Mouse (Mus musculus): ENCODE results near the gene Lrrc39.

The Lrrc39 gene

DNA sequence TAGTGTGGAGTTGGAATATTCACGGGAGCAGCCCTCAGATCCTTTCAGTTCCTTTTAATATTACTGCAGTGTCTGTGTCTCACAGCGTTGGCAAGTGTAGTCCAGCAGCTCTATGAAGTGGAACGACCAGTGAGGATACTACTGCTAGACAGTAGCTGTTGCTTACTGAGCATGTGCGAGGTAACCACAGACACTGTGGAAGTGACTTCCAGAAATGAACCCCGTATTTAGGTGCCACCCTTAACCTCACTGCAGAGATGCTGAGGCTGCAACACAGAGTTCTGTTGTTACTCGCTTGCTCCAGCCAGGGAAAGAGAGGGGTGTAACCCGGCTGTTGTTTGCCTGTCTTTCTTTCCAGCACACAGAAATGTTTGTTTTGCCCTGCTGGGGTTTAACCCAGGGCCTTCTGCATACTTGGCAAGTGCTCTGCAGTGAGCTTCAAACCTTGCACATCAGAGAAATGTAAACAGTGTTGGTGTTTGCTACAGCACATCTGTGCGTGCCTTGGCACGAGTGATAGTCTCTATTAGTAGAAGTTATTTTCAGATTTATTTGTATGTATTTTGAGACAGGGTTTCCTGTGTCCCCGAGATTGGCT is 51.6 kb downstream of the Lrrc39 start, which contains the start of gene Trmt13:
Gene Trmt13 (minus strand): TSS at position 293 of the 598 bp plus-strand sequence.
- no peak for DNase-seq (ENCODE audit: low spot score in 2 of 2)

DNA sequence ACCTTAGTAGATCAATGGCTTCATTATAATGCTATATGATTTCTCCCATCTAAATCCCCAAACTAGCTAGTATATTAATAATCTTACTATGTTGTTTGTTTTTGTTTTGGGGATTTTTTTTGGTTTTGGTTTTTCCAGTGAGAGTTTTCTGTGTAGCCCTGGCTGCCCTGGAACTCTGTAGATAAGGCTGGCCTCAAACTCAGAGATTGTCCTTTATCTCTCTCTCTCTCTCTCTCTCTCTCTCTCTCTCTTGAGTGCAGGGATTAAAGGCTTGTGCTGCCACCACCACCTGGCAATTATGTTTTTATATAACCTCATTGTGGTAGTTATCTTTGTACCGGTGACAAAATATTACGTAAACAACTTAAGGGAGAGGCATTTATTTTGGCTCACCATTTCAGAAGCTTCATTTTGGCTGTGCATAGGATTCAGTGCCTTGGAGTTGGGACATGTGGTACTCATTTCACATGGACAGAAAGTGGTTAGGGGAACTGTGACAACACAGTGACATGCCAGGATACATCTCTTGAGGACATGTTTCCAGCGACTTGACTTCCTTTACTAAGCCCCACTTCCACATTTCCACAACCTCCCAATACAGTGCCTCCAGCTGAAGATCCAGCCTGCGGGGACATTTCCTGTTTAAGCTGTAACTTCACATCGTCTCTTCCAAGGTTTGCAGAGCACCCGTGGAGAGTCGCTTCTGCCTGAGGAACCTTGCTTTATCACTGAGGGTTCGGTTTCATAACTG is 52.7 kb downstream of the Lrrc39 start:
- DNase-seq (ENCODE audit: low spot score in 2 of 2) = no peak

DNA sequence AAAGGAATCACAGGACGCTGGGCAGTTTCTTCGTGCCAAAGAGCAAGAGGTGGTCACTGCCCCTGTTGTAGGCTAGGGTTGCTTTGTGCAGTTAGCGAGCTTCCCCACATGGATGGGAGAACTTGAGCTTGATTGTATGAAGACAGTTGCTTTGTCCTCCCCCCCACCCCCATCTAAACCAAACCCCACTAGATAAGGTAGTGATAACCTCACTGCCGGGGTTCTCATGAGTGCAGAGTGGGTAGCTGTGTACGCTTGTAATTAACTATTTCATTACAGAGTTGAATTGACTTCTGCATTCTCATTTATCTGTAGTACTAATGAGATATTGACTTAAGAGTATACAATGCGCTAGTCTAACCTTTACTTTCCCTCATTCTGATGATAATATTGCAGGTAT is 56.1 kb downstream of the Lrrc39 start:
- DNase-seq (ENCODE audit: low spot score in 2 of 2) = no peak

DNA sequence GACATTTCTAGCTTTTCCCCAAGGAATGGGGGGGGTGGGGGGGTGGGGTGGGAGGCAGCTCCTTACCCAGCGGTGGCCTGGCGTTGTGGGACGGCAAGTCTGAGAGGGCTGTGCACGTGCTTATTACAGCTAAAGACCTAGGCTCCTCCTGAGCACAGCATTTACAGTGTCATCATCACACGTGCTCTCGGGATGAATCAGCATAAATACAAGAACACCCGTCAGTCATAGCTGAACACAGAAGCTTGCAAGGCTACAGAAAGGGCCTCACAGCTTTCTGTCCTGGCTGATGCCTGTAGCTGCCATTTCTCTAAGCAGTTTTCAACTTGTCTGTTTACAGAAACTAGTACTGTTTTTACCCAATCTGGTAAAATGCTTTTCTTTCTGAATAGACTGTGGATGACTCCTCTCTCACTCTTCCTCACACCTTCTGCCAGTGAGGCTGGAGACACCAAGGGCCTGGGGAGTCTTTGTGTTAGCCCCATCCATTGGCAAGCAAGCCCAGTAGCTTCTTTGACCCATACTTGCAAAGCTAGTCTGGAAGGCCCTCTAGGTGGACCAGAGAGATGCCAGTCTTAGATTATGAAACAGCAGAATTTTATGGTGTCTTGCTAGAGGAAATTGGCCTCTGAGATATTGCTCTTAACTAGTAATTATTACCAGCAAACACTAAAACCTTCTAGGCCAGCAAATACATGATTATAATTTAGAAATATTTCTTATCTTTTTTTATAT is 58.0 kb downstream of the Lrrc39 start:
- no peak for DNase-seq (ENCODE audit: low spot score in 2 of 2)

DNA sequence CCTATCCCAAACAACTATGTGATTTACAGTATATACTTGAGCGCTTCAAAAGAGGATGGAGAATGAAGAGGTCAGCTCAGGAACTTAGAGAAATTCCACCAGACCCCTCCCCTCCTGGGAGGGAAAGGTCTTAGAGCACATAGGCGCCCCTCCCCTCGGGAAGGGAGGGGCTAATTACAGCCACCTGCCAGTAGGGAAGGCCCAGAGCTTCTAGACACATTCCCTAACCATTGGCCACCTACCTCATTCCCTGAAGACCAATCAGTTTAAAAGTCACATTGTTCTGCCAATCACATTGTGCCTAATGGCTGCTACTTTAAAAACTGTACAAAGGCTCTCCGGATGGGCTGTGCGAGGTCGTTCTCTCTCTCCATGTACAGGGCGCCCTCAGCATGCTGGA is 59.9 kb downstream of the Lrrc39 start:
- no peak for DNase-seq (ENCODE audit: low spot score in 2 of 2)

DNA sequence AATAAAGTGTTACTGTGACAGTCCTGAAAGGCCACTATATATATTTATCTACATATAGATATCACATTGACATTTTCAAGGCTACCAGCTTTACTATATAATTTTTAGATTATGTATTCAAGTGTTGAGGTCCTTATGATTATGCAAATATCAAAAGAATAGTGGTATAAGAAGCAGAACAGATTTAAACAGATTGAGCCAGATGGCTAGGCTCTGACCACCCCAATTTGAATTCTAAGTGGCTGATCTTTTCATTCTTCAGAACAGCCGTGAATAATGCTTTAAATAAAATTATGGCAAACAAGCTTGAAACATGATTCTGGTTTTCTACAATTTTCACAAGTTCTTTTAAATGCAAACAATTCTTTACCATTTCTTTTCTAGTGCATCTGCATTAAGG is 68.7 kb downstream of the Lrrc39 start:
- DNase-seq (ENCODE audit: low spot score in 2 of 2) = no peak
